In genomic region chr5:97835418-97835817, GRCm38 (mm10) we compare ENCODE assay signal across 11 mouse cellular contexts.
"Had no signal": no experiment of that assay in that cellular context is flagged by ENCODE, and none has a peak within 500 bp of the region (broad histone marks: within the 10 kb centered on the region; RNA-seq: fewer than 3 reads in every experiment).

No protein-coding gene starts in this region.

- H3K4me3 ChIP-seq: kidney, embryonic 15.5 days; left cerebral cortex, adult 2 months; limb, embryonic 12.5 days; liver, embryonic 12.5 days; midbrain, embryonic 10.5 days; myocyte; neural tube, embryonic 15.5 days had no signal

- H3K36me3 ChIP-seq: kidney, embryonic 15.5 days; limb, embryonic 12.5 days; liver, embryonic 12.5 days; midbrain, embryonic 10.5 days; neural tube, embryonic 15.5 days had no signal

- H3K9me3 ChIP-seq: kidney, embryonic 15.5 days; limb, embryonic 12.5 days; liver, embryonic 12.5 days; midbrain, embryonic 10.5 days; neural tube, embryonic 15.5 days had no signal

- H3K27ac ChIP-seq: kidney, embryonic 15.5 days; left cerebral cortex, adult 2 months; limb, embryonic 12.5 days; liver, embryonic 12.5 days; midbrain, embryonic 10.5 days; neural tube, embryonic 15.5 days; stomach, postnatal 0 days had no signal

- H3K4me2 ChIP-seq: kidney, embryonic 15.5 days; limb, embryonic 12.5 days; liver, embryonic 12.5 days; neural tube, embryonic 15.5 days had no signal

- H3K27me3 ChIP-seq: kidney, embryonic 15.5 days; limb, embryonic 12.5 days; liver, embryonic 12.5 days; neural tube, embryonic 15.5 days had no signal

- H3K4me1 ChIP-seq: kidney, embryonic 15.5 days; liver, embryonic 12.5 days; midbrain, embryonic 10.5 days; neural tube, embryonic 15.5 days had no signal

- DNase-seq: midbrain, embryonic 14.5 days; right cerebral cortex, adult 18-20 months; thymus, postnatal 4 days had no signal

- H3K9ac ChIP-seq: kidney, embryonic 15.5 days; limb, embryonic 12.5 days; liver, embryonic 12.5 days; neural tube, embryonic 15.5 days had no signal
